Mouse (Mus musculus): ENCODE data around the gene Snrpf. TPM values are rescaled to one million over a fixed set of nuclear protein-coding genes. Genes with fewer than 3 reads are reported as not detected.

Snrpf gene
- total and polyA plus RNA-seq, 2 experiments: 13.7 to 14.5 TPM

- H3K79me2 ChIP-seq (ENCODE audit: control insufficient read depth, insufficient read depth, low read length): no peaks in the 10 kb centered on the region
- no peaks in the 10 kb centered on the region for H3K27me3 ChIP-seq (ENCODE audit: control insufficient read depth, insufficient read depth, low read length)
- TF ChIP-seq POLR2A (IDR thresholded peaks at IDR 0.05; ENCODE audit: extremely low read depth, insufficient read depth, low read length) (no peak), CTCF (IDR thresholded peaks at IDR 0.05; ENCODE audit: low read depth, low read length) (no peak)
- DNase-seq (ENCODE audit: extremely low read depth, low read depth, low spot score): no peak
- WGBS: 32% methylated on average over 4 of the region's 4 CpGs
- no peak overlapping the region for H3K4me3 ChIP-seq (ENCODE audit: insufficient read depth, low read depth, low read length)
- no peaks in the 10 kb centered on the region for H3K36me3 ChIP-seq (ENCODE audit: control insufficient read depth, insufficient read depth, low read length)
- no peak overlapping the region for H3K27ac ChIP-seq (replicated peaks; ENCODE audit: insufficient read depth, low read depth, low read length)
- no peak overlapping the region for H3K9ac ChIP-seq (ENCODE audit: low read depth, low read length)
- 0 out of 2 replicates have a peak, but pooled peaks cover 3% of the 10 kb centered on the region for H3K4me1 ChIP-seq (ENCODE audit: control insufficient read depth, insufficient read depth, low read length)
Measured at GRCm38 (mm10) chr10:93574966-93575365, 14.5 kb downstream of the Snrpf start.

GRCm38 (mm10) chr10:93572209-93572608 is 17.3 kb downstream of the Snrpf start:
- no peaks in the 10 kb centered on the region for H3K36me3 ChIP-seq (ENCODE audit: control insufficient read depth, insufficient read depth, low read length)
- DNase-seq (ENCODE audit: extremely low read depth, low read depth, low spot score): no peak
- no peak overlapping the region for H3K4me3 ChIP-seq (ENCODE audit: insufficient read depth, low read depth, low read length)
- H3K27ac ChIP-seq (replicated peaks; ENCODE audit: insufficient read depth, low read depth, low read length): no peak overlapping the region
- TF ChIP-seq POLR2A (IDR thresholded peaks at IDR 0.05; ENCODE audit: extremely low read depth, insufficient read depth, low read length) (no peak), CTCF (IDR thresholded peaks at IDR 0.05; ENCODE audit: low read depth, low read length) (no peak)
- no peaks in the 10 kb centered on the region for H3K27me3 ChIP-seq (ENCODE audit: control insufficient read depth, insufficient read depth, low read length)
- 59% methylated on average over 2 of the region's 2 CpGs for WGBS
- no peaks in the 10 kb centered on the region for H3K79me2 ChIP-seq (ENCODE audit: control insufficient read depth, insufficient read depth, low read length)
- H3K9ac ChIP-seq (ENCODE audit: low read depth, low read length): no peak overlapping the region
- 0 out of 2 replicates have a peak, but pooled peaks cover 3% of the 10 kb centered on the region for H3K4me1 ChIP-seq (ENCODE audit: control insufficient read depth, insufficient read depth, low read length)

DNA sequence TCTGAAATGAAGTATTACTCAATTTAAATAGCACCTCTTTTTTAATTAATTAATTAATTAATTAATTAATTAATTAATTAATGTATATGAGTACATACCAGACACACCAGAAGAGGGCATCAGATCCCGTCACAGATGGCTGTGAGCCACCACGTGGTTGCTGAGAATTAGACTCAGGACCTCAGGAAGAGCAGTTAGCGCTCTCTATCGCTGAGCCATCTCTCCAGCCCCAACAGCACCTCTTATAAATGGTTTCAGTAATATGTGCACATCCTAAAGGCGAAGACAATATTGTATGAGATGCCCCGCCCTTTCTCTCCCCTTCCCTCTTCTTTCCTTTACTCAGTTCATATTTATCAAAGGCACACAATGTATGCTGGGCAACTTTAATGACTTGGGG is 20.8 kb downstream of the Snrpf start:
- no peaks in the 10 kb centered on the region for H3K4me1 ChIP-seq (ENCODE audit: control insufficient read depth, insufficient read depth, low read length)
- no peak overlapping the region for H3K27ac ChIP-seq (replicated peaks; ENCODE audit: insufficient read depth, low read depth, low read length)
- no peaks in the 10 kb centered on the region for H3K27me3 ChIP-seq (ENCODE audit: control insufficient read depth, insufficient read depth, low read length)
- H3K4me3 ChIP-seq (ENCODE audit: insufficient read depth, low read depth, low read length): no peak overlapping the region
- DNase-seq (ENCODE audit: extremely low read depth, low read depth, low spot score): no peak
- H3K36me3 ChIP-seq (ENCODE audit: control insufficient read depth, insufficient read depth, low read length): no peaks in the 10 kb centered on the region
- no peaks in the 10 kb centered on the region for H3K79me2 ChIP-seq (ENCODE audit: control insufficient read depth, insufficient read depth, low read length)
- H3K9ac ChIP-seq (ENCODE audit: low read depth, low read length): no peak overlapping the region
- WGBS: 81% methylated on average over 6 of the region's 6 CpGs
- no peak for TF ChIP-seq POLR2A (IDR thresholded peaks at IDR 0.05; ENCODE audit: extremely low read depth, insufficient read depth, low read length)

GRCm38 (mm10) chr10:93567841-93568566 is 21.5 kb downstream of the Snrpf start:
- Histone ChIP-seq H3K27ac (replicated peaks; ENCODE audit: insufficient read depth, low read depth, low read length) (no peak overlapping the region), H3K79me2 (ENCODE audit: control insufficient read depth, insufficient read depth, low read length) (no peaks in the 10 kb centered on the region), H3K36me3 (ENCODE audit: control insufficient read depth, insufficient read depth, low read length) (no peaks in the 10 kb centered on the region), H3K4me1 (ENCODE audit: control insufficient read depth, insufficient read depth, low read length) (no peaks in the 10 kb centered on the region), H3K9ac (ENCODE audit: low read depth, low read length) (no peak overlapping the region), H3K27me3 (ENCODE audit: control insufficient read depth, insufficient read depth, low read length) (no peaks in the 10 kb centered on the region), H3K4me3 (ENCODE audit: insufficient read depth, low read depth, low read length) (no peak overlapping the region)
- WGBS: 86% methylated on average over 11 of the region's 11 CpGs
- TF ChIP-seq POLR2A (IDR thresholded peaks at IDR 0.05; ENCODE audit: extremely low read depth, insufficient read depth, low read length) (no peak), CTCF (IDR thresholded peaks at IDR 0.05; ENCODE audit: low read depth, low read length) (no peak)
- no peak for DNase-seq (ENCODE audit: extremely low read depth, low read depth, low spot score)

DNA sequence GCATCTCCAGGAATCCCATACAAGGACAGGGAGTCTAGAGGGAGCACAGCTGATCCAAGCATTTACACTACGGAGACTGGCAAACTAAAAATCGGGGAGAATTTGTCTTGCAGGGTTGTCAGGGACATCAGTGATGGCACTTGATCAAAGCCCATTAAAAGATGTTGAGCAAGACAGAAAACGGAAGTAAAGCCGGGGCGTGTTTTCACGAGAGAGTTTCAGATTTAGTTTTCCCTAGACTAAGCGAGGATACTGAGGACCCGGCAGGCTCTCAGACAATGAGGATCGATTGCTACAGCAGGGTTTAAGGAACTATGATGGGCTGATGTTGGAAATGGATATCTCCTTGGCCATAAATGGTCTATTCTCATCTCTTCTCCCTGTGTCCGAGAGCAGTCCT is 22.4 kb downstream of the Snrpf start:
- Histone ChIP-seq H3K27me3 (ENCODE audit: control insufficient read depth, insufficient read depth, low read length) (no peaks in the 10 kb centered on the region), H3K36me3 (ENCODE audit: control insufficient read depth, insufficient read depth, low read length) (no peaks in the 10 kb centered on the region), H3K9ac (ENCODE audit: low read depth, low read length) (no peak overlapping the region), H3K4me1 (ENCODE audit: control insufficient read depth, insufficient read depth, low read length) (no peaks in the 10 kb centered on the region), H3K27ac (replicated peaks; ENCODE audit: insufficient read depth, low read depth, low read length) (no peak overlapping the region), H3K4me3 (ENCODE audit: insufficient read depth, low read depth, low read length) (no peak overlapping the region), H3K79me2 (ENCODE audit: control insufficient read depth, insufficient read depth, low read length) (no peaks in the 10 kb centered on the region)
- DNase-seq (ENCODE audit: extremely low read depth, low read depth, low spot score): no peak
- TF ChIP-seq CTCF (IDR thresholded peaks at IDR 0.05; ENCODE audit: low read depth, low read length): no peak
- no peak for TF ChIP-seq POLR2A (IDR thresholded peaks at IDR 0.05; ENCODE audit: extremely low read depth, insufficient read depth, low read length)
- WGBS: 77% methylated on average over 10 of the region's 10 CpGs

- H3K9ac ChIP-seq (ENCODE audit: low read depth, low read length): no peak overlapping the region
- H3K79me2 ChIP-seq (ENCODE audit: control insufficient read depth, insufficient read depth, low read length): no peaks in the 10 kb centered on the region
- no peak overlapping the region for H3K27ac ChIP-seq (replicated peaks; ENCODE audit: insufficient read depth, low read depth, low read length)
- no peaks in the 10 kb centered on the region for H3K27me3 ChIP-seq (ENCODE audit: control insufficient read depth, insufficient read depth, low read length)
- H3K4me3 ChIP-seq (ENCODE audit: insufficient read depth, low read depth, low read length): no peak overlapping the region
- no peaks in the 10 kb centered on the region for H3K36me3 ChIP-seq (ENCODE audit: control insufficient read depth, insufficient read depth, low read length)
- no peak for DNase-seq (ENCODE audit: extremely low read depth, low read depth, low spot score)
- TF ChIP-seq CTCF (IDR thresholded peaks at IDR 0.05; ENCODE audit: low read depth, low read length) (no peak), POLR2A (IDR thresholded peaks at IDR 0.05; ENCODE audit: extremely low read depth, insufficient read depth, low read length) (no peak)
- H3K4me1 ChIP-seq (ENCODE audit: control insufficient read depth, insufficient read depth, low read length): no peaks in the 10 kb centered on the region
- WGBS: 86% methylated on average over 14 of the region's 14 CpGs
Measured at GRCm38 (mm10) chr10:93564518-93565090, 24.9 kb downstream of the Snrpf start.

Data from liver, adult 2 months (tissue).